Mouse (Mus musculus): ENCODE results near the gene Gm12169. TPM values are rescaled to one million over a fixed set of nuclear protein-coding genes. Genes with fewer than 3 reads are reported as not detected.

Gene Gm12169
- polyA plus RNA-seq, 1 experiment from 2014 or later: not detected

DNA sequence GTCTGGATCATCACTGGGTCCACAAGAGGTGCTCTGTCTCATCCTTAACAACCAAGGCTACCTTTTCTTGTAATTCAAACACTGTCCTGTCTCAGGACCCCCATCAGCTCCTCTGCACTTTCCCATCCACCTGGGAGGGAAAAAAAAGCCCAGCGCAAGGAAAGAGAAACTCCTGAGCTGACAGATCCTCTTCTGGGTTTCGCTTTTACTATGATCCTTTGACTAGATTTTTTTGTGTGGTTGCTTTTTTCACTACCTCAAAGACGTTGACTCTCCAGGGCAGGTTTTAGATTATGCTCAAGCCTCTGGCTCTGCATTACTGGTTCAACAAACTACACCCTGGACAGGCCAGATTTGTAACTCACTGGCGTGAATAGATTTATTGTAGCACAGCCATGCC lies 6.1 kb downstream of the Gm12169 start:
- no peaks in the 10 kb centered on the region for H3K4me1 ChIP-seq (replicated peaks; ENCODE audit: control insufficient read depth, insufficient read depth, low read length)
- no peak for ATAC-seq
- H3K4me3 ChIP-seq (replicated peaks; ENCODE audit: low read length): no peak overlapping the region
- H3K9me3 ChIP-seq (ENCODE audit: control insufficient read depth, low read length): no peaks in the 10 kb centered on the region
- no peak overlapping the region for H3K9ac ChIP-seq (replicated peaks; ENCODE audit: low read depth, low read length)
- 81% methylated on average over 4 of the region's 4 CpGs for WGBS
- H3K36me3 ChIP-seq (ENCODE audit: control insufficient read depth, insufficient read depth): no peaks in the 10 kb centered on the region
- H3K27ac ChIP-seq (ENCODE audit: low read length): no peak overlapping the region
- H3K4me2 ChIP-seq (ENCODE audit: low read length): no peak overlapping the region
- H3K27me3 ChIP-seq (replicated peaks; ENCODE audit: control insufficient read depth, insufficient read depth, low read length): no peaks in the 10 kb centered on the region

DNA sequence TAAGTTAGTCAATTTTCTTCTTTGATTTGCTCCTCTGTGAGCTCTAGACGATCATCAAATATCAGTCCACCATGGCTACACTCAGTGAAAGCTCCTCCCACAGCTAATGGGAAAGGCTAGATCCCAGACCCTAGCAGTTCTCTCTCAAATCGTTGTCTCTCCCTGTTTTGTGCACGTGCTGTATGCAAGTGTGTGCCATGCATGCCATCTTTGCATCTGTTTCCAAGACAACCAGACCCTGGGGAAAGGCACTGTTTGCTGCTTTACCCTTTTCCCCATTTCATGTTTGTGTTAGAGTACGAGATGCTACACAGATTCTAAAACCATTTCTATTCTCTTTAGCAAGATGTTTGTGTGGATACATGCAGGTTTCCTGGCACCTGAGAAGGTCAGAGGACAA lies 13.0 kb downstream of the Gm12169 start:
- Histone ChIP-seq H3K9ac (replicated peaks; ENCODE audit: low read depth, low read length) (no peak overlapping the region), H3K4me3 (replicated peaks; ENCODE audit: low read length) (no peak overlapping the region), H3K27me3 (replicated peaks; ENCODE audit: control insufficient read depth, insufficient read depth, low read length) (no peaks in the 10 kb centered on the region), H3K4me1 (replicated peaks; ENCODE audit: control insufficient read depth, insufficient read depth, low read length) (no peaks in the 10 kb centered on the region), H3K4me2 (ENCODE audit: low read length) (no peak overlapping the region), H3K9me3 (ENCODE audit: control insufficient read depth, low read length) (no peaks in the 10 kb centered on the region), H3K27ac (ENCODE audit: low read length) (no peak overlapping the region), H3K36me3 (ENCODE audit: control insufficient read depth, insufficient read depth) (no peaks in the 10 kb centered on the region)
- ATAC-seq: no peak
- WGBS: 64% methylated on average over 4 of the region's 4 CpGs

DNA sequence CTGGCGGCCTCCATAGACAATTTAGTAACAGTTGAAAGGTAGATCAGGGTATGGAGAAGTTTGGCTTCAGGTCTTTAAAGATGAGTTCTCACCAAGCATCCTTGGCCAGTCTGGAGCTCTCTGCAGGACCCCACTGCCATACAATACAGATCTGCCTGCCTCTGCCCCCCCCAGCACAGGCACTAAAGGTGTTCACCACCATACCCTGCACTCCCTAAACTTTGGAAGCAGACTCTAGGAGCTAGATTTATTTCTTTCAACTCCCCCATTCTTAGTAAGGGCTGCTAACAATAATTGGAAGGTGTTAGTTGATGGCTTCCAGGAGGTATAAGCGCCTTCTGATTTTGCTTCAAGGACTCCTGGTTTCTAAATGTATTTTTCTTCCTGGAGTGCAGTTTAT lies 19.5 kb downstream of the Gm12169 start:
- Histone ChIP-seq H3K9ac (replicated peaks; ENCODE audit: low read depth, low read length) (no peak overlapping the region), H3K27ac (ENCODE audit: low read length) (no peak overlapping the region), H3K4me2 (ENCODE audit: low read length) (no peak overlapping the region), H3K9me3 (ENCODE audit: control insufficient read depth, low read length) (no peaks in the 10 kb centered on the region), H3K27me3 (replicated peaks; ENCODE audit: control insufficient read depth, insufficient read depth, low read length) (no peaks in the 10 kb centered on the region), H3K36me3 (ENCODE audit: control insufficient read depth, insufficient read depth) (no peaks in the 10 kb centered on the region), H3K4me1 (replicated peaks; ENCODE audit: control insufficient read depth, insufficient read depth, low read length) (no peaks in the 10 kb centered on the region), H3K4me3 (replicated peaks; ENCODE audit: low read length) (no peak overlapping the region)
- 94% methylated on average over 2 of the region's 2 CpGs for WGBS
- ATAC-seq: no peak

DNA sequence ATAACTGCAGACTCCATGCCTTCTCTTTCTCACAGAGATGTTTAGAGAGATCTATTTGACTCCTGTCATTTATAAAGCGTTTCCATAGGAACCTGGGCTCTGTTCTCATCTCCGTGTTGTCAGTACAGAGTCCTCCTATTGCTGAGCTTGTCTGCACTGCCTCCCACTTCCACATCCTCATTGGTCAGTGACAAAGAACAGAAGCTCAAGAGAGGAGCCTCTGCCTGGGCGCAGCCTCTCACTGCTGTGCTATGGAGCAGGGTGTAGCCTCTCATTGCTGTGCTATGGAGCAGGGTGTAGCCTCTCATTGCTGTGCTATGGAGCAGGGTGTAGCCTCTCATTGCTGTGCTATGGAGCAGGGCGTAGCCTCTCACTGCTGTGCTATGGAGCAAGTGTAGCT lies 25.7 kb downstream of the Gm12169 start:
- WGBS: 90% methylated on average over 4 of the region's 4 CpGs
- ATAC-seq: no peak
- Histone ChIP-seq H3K36me3 (ENCODE audit: control insufficient read depth, insufficient read depth) (no peaks in the 10 kb centered on the region), H3K27ac (ENCODE audit: low read length) (no peak overlapping the region), H3K4me3 (replicated peaks; ENCODE audit: low read length) (no peak overlapping the region), H3K9ac (replicated peaks; ENCODE audit: low read depth, low read length) (no peak overlapping the region), H3K27me3 (replicated peaks; ENCODE audit: control insufficient read depth, insufficient read depth, low read length) (no peaks in the 10 kb centered on the region), H3K4me2 (ENCODE audit: low read length) (no peak overlapping the region), H3K4me1 (replicated peaks; ENCODE audit: control insufficient read depth, insufficient read depth, low read length) (no peaks in the 10 kb centered on the region), H3K9me3 (ENCODE audit: control insufficient read depth, low read length) (no peaks in the 10 kb centered on the region)

DNA sequence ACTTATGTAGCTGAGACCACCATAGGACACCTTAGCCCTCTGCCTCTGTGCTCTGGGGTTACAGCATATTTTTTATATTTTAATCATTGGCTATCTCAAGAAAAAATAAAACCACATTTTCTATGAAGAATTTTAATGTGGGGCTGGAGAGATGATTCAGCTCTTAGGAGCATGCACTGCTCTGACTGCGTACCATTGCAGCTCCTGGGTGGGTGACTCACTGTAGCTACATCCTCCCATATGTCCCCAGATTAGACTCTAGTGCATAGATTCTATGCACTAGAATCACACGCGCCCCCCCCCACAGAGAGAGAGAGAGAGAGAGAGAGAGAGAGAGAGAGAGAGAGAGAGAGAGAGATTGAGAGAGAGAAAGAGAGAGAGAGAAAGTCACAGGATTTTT lies 28.7 kb downstream of the Gm12169 start:
- WGBS: 97% methylated on average over 3 of the region's 3 CpGs
- Histone ChIP-seq H3K4me1 (replicated peaks; ENCODE audit: control insufficient read depth, insufficient read depth, low read length) (no peaks in the 10 kb centered on the region), H3K4me3 (replicated peaks; ENCODE audit: low read length) (no peak overlapping the region), H3K9ac (replicated peaks; ENCODE audit: low read depth, low read length) (no peak overlapping the region), H3K4me2 (ENCODE audit: low read length) (no peak overlapping the region), H3K9me3 (ENCODE audit: control insufficient read depth, low read length) (no peaks in the 10 kb centered on the region), H3K36me3 (ENCODE audit: control insufficient read depth, insufficient read depth) (no peaks in the 10 kb centered on the region), H3K27ac (ENCODE audit: low read length) (no peak overlapping the region), H3K27me3 (replicated peaks; ENCODE audit: control insufficient read depth, insufficient read depth, low read length) (no peaks in the 10 kb centered on the region)
- ATAC-seq: no peak

DNA sequence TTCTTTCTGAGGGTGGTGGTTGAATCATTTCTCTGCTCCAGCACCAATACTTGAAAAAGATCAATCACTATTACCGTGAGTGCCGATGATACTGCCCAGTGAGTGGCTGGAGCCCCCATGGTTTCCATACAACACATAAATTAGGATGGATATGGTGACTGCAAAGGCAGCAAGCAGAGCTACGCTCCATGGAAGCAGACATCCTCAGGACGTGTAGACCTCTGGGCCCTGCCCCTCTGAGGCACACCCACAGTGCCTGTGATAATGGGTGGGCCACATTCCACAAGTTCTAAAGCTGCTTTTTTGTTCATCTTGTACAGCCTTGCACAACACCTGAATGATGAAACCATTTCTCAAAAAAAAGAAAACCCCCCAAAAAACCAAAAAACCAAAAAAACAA lies 37.1 kb downstream of the Gm12169 start:
- ATAC-seq: no peak
- no peak overlapping the region for H3K27ac ChIP-seq (ENCODE audit: low read length)
- H3K4me3 ChIP-seq (replicated peaks; ENCODE audit: low read length): no peak overlapping the region
- H3K9ac ChIP-seq (replicated peaks; ENCODE audit: low read depth, low read length): no peak overlapping the region
- WGBS: 83% methylated on average over 4 of the region's 4 CpGs
- H3K4me1 ChIP-seq (replicated peaks; ENCODE audit: control insufficient read depth, insufficient read depth, low read length): no peaks in the 10 kb centered on the region
- H3K9me3 ChIP-seq (ENCODE audit: control insufficient read depth, low read length): no peaks in the 10 kb centered on the region
- no peak overlapping the region for H3K4me2 ChIP-seq (ENCODE audit: low read length)
- H3K27me3 ChIP-seq (replicated peaks; ENCODE audit: control insufficient read depth, insufficient read depth, low read length): no peaks in the 10 kb centered on the region
- no peaks in the 10 kb centered on the region for H3K36me3 ChIP-seq (ENCODE audit: control insufficient read depth, insufficient read depth)

DNA sequence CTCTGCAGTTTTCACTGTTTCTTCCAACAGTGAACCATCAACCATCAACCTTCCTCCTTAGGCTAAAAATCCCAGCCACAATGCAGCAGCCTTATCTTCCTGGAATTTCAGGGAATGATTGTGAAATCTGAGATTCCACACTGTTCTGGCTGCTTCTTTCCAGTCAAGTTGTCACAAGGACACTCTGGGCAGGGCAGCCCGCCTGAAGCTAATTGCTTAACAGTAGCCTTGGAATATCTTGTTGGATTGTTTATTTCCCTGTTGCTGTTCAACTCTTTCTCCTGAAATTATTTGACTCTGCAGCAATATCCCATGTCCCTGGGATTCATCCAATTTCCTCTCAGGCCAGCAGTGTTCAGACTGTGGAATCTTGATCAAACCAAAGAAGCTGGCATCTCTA lies 40.7 kb downstream of the Gm12169 start:
- H3K9me3 ChIP-seq (ENCODE audit: control insufficient read depth, low read length): no peaks in the 10 kb centered on the region
- H3K27ac ChIP-seq (ENCODE audit: low read length): no peak overlapping the region
- no peak for ATAC-seq
- no peaks in the 10 kb centered on the region for H3K36me3 ChIP-seq (ENCODE audit: control insufficient read depth, insufficient read depth)
- no peaks in the 10 kb centered on the region for H3K4me1 ChIP-seq (replicated peaks; ENCODE audit: control insufficient read depth, insufficient read depth, low read length)
- no peaks in the 10 kb centered on the region for H3K27me3 ChIP-seq (replicated peaks; ENCODE audit: control insufficient read depth, insufficient read depth, low read length)
- H3K4me2 ChIP-seq (ENCODE audit: low read length): no peak overlapping the region
- no peak overlapping the region for H3K4me3 ChIP-seq (replicated peaks; ENCODE audit: low read length)
- WGBS: 74% methylated on average over 1 of the region's 1 CpGs
- no peak overlapping the region for H3K9ac ChIP-seq (replicated peaks; ENCODE audit: low read depth, low read length)

DNA sequence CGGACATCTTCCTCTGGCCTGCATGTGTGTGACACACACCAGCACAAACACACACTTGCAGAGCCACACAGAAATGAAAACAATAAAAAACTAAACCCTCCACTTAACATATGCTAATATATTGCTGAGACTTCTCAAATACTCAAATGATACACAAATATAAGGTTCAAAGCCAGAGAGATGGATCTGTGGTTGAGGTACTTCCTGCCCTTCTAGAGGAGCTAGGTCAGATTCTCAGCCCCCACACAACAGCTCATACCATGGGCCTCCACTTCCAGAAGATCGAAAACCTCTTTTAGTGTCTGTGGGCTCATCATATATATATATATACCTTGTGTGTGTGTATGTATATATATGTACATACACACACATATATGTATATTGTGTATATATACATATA lies 42.0 kb downstream of the Gm12169 start:
- 90% methylated on average over 2 of the region's 2 CpGs for WGBS
- Histone ChIP-seq H3K9me3 (ENCODE audit: control insufficient read depth, low read length) (no peaks in the 10 kb centered on the region), H3K4me1 (replicated peaks; ENCODE audit: control insufficient read depth, insufficient read depth, low read length) (no peaks in the 10 kb centered on the region), H3K36me3 (ENCODE audit: control insufficient read depth, insufficient read depth) (no peaks in the 10 kb centered on the region), H3K4me2 (ENCODE audit: low read length) (no peak overlapping the region), H3K4me3 (replicated peaks; ENCODE audit: low read length) (no peak overlapping the region), H3K9ac (replicated peaks; ENCODE audit: low read depth, low read length) (no peak overlapping the region), H3K27ac (ENCODE audit: low read length) (no peak overlapping the region), H3K27me3 (replicated peaks; ENCODE audit: control insufficient read depth, insufficient read depth, low read length) (no peaks in the 10 kb centered on the region)
- no peak for ATAC-seq

DNA sequence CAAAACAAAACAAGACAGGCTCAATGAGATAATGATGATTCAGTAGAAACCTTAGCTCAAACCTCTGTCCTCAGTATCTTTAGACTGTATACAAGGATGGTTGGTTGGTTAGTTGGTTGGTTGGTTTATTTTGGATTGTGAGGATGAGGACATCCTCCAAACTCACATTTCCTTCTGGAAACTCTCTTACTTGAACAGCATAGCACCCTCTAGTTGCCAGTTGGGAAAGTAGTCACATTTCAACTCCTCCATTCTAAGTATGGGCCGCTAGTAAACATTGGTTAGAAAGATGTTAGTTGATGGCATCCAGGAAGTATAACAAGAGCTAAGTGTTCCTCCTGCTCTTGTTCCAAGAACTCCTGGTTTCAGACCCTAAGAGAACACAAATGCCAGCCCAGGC lies 45.1 kb downstream of the Gm12169 start:
- Histone ChIP-seq H3K36me3 (ENCODE audit: control insufficient read depth, insufficient read depth) (no peaks in the 10 kb centered on the region), H3K9ac (replicated peaks; ENCODE audit: low read depth, low read length) (no peak overlapping the region), H3K9me3 (ENCODE audit: control insufficient read depth, low read length) (no peaks in the 10 kb centered on the region), H3K4me3 (replicated peaks; ENCODE audit: low read length) (no peak overlapping the region), H3K4me1 (replicated peaks; ENCODE audit: control insufficient read depth, insufficient read depth, low read length) (no peaks in the 10 kb centered on the region), H3K4me2 (ENCODE audit: low read length) (no peak overlapping the region), H3K27ac (ENCODE audit: low read length) (no peak overlapping the region), H3K27me3 (replicated peaks; ENCODE audit: control insufficient read depth, insufficient read depth, low read length) (no peaks in the 10 kb centered on the region)
- ATAC-seq: no peak
- WGBS: 70% methylated on average over 1 of the region's 1 CpGs

DNA sequence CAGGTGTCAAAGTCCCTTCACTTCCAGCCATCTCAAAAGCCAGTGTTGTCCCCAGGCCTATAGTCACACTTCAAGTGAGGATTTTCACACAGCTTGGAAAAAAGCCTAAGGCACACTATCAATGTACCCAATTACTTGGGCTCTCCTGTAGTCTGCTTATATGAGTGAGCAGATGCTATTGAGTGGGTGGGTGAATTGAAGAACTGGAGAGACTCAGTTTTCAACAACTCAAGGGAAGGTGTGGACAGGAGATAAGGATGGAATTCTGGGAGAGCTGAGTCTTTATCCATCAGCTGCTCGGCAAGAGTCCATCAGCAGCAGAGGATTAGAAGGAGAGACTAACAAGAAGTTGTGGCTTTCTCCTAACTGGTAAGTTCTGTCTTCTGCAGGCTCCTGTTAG lies 47.3 kb downstream of the Gm12169 start, which contains the start of gene BC053393:
Gene BC053393, plus strand, starts transcription at position 210 of the 400 bp plus-strand sequence.
- Histone ChIP-seq H3K4me1 (replicated peaks; ENCODE audit: control insufficient read depth, insufficient read depth, low read length) (no peaks in the 10 kb centered on the region), H3K9ac (replicated peaks; ENCODE audit: low read depth, low read length) (no peak within 1 kb of the TSS), H3K27ac (ENCODE audit: low read length) (no peak within 1 kb of the TSS), H3K36me3 (ENCODE audit: control insufficient read depth, insufficient read depth) (no peaks in the 10 kb centered on the region), H3K4me2 (ENCODE audit: low read length) (no peak within 1 kb of the TSS), H3K4me3 (replicated peaks; ENCODE audit: low read length) (no peak within 1 kb of the TSS), H3K27me3 (replicated peaks; ENCODE audit: control insufficient read depth, insufficient read depth, low read length) (no peaks in the 10 kb centered on the region), H3K9me3 (ENCODE audit: control insufficient read depth, low read length) (no peaks in the 10 kb centered on the region)
- no peak for ATAC-seq
- WGBS: 94% methylated on average over 1 of the region's 1 CpGs

All from forebrain, embryonic 16.5 days (tissue).